Mouse (Mus musculus): ENCODE results near the gene Pemt.

DNA sequence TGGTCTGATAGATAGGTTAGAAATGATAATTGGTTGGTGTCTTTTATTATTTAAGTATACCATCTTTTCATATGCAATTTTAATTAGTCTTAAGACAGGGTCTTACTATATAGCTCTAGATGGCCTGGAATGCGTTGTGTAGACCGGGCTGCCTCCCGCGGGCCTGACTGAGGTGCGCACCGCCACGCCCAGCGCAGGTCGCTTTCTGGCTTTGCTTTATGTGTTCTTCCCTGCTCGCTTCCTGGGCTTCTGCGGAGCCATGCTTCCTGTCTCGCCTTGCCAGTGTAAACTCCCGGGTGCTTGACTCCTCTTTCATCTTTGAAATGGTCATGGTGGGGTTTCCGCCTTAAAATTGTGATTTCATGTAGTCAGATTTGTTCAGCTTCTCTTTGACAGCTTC, 93.4 kb downstream of the Pemt start:
- TF ChIP-seq CTCF (IDR thresholded peaks at IDR 0.05; ENCODE audit: low read depth) (no peak), EP300 (optimal IDR thresholded peaks at IDR 0.05) (no peak)
